Mouse (Mus musculus) liver, embryonic 15.5 days (tissue): ENCODE data around the gene Atf5. TPM values are rescaled to one million over a fixed set of nuclear protein-coding genes. Genes with fewer than 3 reads are reported as not detected.

Experiments
- ATAC-seq: fragments of 200-750 bp; cut with Nextera tagmentation; 2 replicates; pipeline ENCODE4 v1.8.0; 2017; ENCODE audit warnings: moderate number of reproducible peaks, mild to moderate bottlenecking, moderate library complexity; ENCODE audit not compliant: insufficient read depth
- H3K27ac ChIP-seq: fragments of 300-500 bp; sonication (generic); replicated peaks from 2 replicates; pipeline ENCODE4 v1.5.1; 2015; ENCODE audit warnings: mild to moderate bottlenecking, inconsistent platforms
- H3K27me3 ChIP-seq: fragments of 300-500 bp; sonication (generic); 2 replicates; pipeline ENCODE4 v1.6.1; 2015; ENCODE audit warnings: mild to moderate bottlenecking, inconsistent platforms
- H3K36me3 ChIP-seq: fragments of 300-500 bp; sonication (generic); replicated peaks from 2 replicates; pipeline ENCODE4 v1.6.1; 2015; ENCODE audit warnings: moderate library complexity, mild to moderate bottlenecking, inconsistent platforms
- H3K4me1 ChIP-seq: fragments of 300-500 bp; sonication (generic); replicated peaks from 2 replicates; pipeline ENCODE4 v1.6.1; 2015; ENCODE audit warnings: inconsistent platforms
- H3K4me2 ChIP-seq: fragments of 300-500 bp; sonication (generic); 2 replicates; pipeline ENCODE4 v1.6.1; 2015; ENCODE audit warnings: moderate library complexity, mild to moderate bottlenecking, inconsistent platforms
- H3K4me3 ChIP-seq: fragments of 300-500 bp; sonication (generic); replicated peaks from 2 replicates; pipeline ENCODE4 v1.5.1; 2015; ENCODE audit warnings: mild to moderate bottlenecking, inconsistent platforms
- H3K9ac ChIP-seq: fragments of 300-500 bp; sonication (generic); 2 replicates; pipeline ENCODE4 v1.6.1; 2015; ENCODE audit warnings: moderate library complexity, mild to moderate bottlenecking, inconsistent platforms
- H3K9me3 ChIP-seq: fragments of 300-500 bp; sonication (generic); replicated peaks from 2 replicates; pipeline ENCODE4 v1.6.1; 2016; ENCODE audit warnings: inconsistent platforms
- WGBS: fragments of 180-500 bp; shearing (Covaris S2); methylation state at CpG from one replicate; pipeline ENCODE4 v1.1.7; 2015; ENCODE audit warnings: mixed read lengths; ENCODE audit not compliant: insufficient replicate concordance; 5-methylcytosine and 5-hydroxymethylcytosine counted together
- polyA plus RNA-seq: library from polyadenylated mRNA; unstranded; fragments of >200 nt; fragmentation: Nextera tagmentation; extraction: Ambion mirVana; gene quantifications from 2 replicates; pipeline ENCODE4 v1.2.1, GENCODE M21; 2015

Atf5 gene
- polyA plus RNA-seq, 1 experiment from 2014 or later: 7.5 TPM

DNA sequence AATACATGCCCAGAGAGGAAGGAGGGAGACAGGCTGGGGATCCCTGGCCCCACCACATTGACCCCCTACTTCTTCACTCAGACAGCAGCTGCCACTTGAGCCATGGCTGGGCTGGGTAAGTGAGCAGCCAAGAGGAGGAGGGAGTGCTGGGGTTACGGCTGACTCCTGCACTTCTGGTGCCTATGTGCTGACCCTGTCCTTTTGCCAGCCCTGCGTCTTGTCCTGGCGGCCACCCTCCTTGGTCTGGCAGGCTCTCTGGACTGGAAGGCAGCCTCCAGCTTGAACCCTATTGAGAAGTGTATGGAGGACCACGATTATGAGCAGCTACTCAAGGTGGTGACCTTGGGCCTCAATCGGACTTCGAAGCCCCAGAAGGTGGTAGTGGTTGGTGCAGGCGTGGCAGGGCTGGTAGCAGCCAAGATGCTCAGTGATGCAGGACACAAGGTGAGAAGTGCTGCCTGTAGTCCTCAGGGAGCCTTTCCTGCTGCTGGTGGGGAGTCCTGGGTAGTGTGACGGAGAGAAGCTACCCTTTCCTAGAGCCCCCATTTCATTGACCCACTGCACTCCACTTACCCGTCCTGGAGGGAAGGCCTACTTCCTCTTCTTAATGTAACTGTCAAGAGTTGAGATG, 20.1 kb upstream of the Atf5 start:
- peaks cover 29% of the 10 kb centered on the region for H3K4me1 ChIP-seq
- H3K27me3 ChIP-seq: peaks cover 27% of the 10 kb centered on the region
- no peak overlapping the region for H3K4me2 ChIP-seq
- no peaks in the 10 kb centered on the region for H3K9me3 ChIP-seq
- H3K4me3 ChIP-seq: no peak overlapping the region
- H3K9ac ChIP-seq: no peak overlapping the region
- ATAC-seq: no peak
- H3K27ac ChIP-seq: no peak overlapping the region
- H3K36me3 ChIP-seq: peaks cover 20% of the 10 kb centered on the region
- WGBS: 69% methylated on average over 9 of the region's 9 CpGs

DNA sequence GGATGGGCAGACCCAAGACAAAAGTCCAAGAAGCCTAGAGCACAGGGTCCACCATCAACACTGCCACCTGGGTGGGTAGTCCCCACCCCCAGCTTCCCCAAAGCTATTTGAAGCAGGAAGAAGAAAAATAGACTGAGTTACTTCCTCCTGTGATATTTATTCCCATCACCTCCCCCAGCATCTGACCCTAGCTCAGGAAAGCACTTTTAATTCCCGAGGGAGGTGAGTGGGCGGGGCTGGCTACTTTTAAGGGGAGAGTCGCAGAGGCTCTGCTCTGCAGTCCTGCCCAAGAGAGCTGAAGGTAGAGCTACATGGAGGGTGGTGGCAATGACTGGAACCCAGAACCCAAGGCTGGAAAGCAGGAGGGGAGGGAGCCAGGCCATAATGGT, 19.6 kb upstream of the Atf5 start:
- no peaks in the 10 kb centered on the region for H3K9me3 ChIP-seq
- peaks cover 27% of the 10 kb centered on the region for H3K27me3 ChIP-seq
- no peak overlapping the region for H3K4me3 ChIP-seq
- H3K9ac ChIP-seq: no peak overlapping the region
- ATAC-seq: no peak
- WGBS: 35% methylated on average over 3 of the region's 3 CpGs
- no peak overlapping the region for H3K27ac ChIP-seq
- no peak overlapping the region for H3K4me2 ChIP-seq
- peaks cover 29% of the 10 kb centered on the region for H3K4me1 ChIP-seq
- peaks cover 25% of the 10 kb centered on the region for H3K36me3 ChIP-seq

DNA sequence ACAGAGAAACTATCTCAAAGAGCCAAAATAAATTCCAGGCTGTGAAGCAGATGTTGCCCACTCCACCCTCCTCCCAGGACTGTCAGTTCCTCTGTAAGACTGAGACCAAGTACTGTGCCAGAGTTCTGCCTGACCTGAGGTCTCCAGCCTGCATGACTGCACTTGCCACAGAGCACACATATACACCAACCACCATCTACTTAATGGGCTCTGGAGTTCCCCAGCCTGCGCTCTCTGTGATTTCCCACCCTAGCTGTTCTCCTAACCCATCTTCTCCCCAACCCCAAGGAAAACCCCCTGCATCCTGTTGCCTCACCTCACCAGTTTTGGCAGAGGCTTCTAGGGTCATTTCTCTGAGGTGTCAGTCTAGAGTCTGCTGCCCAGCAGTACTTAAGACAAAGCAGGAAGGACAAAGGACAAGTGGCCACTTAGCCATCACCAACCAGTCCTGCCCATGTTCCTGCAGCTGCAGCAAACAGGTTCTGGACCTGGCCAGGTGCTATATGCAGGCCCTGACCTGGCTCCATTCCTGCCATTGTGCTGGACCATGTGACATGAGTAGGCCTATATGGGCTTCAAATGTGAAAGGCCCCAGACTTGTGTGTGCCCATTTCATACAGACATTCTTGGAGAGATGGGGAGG, 19.0 kb upstream of the Atf5 start:
- ATAC-seq: no peak
- Histone ChIP-seq H3K4me3 (no peak overlapping the region), H3K9me3 (no peaks in the 10 kb centered on the region), H3K4me1 (peaks cover 28% of the 10 kb centered on the region), H3K9ac (no peak overlapping the region), H3K27ac (no peak overlapping the region), H3K4me2 (no peak overlapping the region), H3K27me3 (peaks cover 22% of the 10 kb centered on the region), H3K36me3 (peaks cover 26% of the 10 kb centered on the region)
- 72% methylated on average over 1 of the region's 1 CpGs for WGBS

DNA sequence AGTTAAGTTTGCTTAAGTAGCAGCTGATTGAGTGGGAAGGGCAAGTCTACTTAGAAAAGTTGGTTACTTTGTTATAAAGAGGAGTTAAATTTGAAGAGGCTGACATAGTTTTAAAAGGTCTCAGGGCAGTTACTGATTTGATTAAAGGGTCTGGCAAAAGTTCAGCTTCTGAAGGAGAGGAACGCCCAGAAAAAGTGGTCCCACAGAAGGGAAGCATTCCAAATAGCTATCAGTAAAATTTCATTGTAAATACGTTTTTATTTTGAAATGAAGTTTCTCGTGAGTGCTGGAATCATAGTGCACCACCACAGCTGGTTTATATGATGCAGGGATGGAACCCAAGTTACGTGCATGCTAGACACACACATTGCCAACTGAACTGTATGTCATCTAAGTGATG, 16.3 kb upstream of the Atf5 start:
- 78% methylated on average over 4 of the region's 4 CpGs for WGBS
- peaks cover 51% of the 10 kb centered on the region for H3K36me3 ChIP-seq
- peaks cover 11% of the 10 kb centered on the region; the same call in 1 of the 2 replicates for H3K4me1 ChIP-seq
- ATAC-seq: no peak
- no peak overlapping the region for H3K4me2 ChIP-seq
- H3K9me3 ChIP-seq: no peaks in the 10 kb centered on the region
- H3K9ac ChIP-seq: no peak overlapping the region
- H3K27ac ChIP-seq: no peak overlapping the region
- no peak overlapping the region for H3K4me3 ChIP-seq
- no peaks in the 10 kb centered on the region for H3K27me3 ChIP-seq

DNA sequence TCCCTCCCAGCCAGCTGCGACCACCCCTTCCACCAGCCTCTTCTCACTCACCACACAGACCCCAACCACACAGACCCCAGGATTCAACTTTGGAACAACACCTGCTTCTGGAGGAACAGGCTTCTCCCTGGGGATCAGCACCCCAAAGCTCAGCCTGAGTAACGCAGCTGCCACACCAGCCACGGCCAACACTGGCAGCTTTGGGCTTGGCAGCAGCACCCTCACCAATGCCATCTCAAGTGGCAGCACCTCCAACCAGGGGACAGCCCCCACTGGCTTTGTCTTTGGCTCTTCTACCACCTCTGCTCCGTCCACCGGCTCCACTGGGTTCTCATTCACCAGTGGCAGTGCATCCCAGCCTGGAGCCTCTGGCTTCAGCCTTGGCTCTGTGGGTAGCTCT, 12.2 kb upstream of the Atf5 start:
- Histone ChIP-seq H3K4me3 (no peak overlapping the region), H3K4me1 (peaks cover 30% of the 10 kb centered on the region), H3K9me3 (no peaks in the 10 kb centered on the region), H3K27me3 (no peaks in the 10 kb centered on the region), H3K36me3 (peaks cover 77% of the 10 kb centered on the region), H3K9ac (no peak overlapping the region), H3K27ac (no peak overlapping the region), H3K4me2 (no peak overlapping the region)
- WGBS: 87% methylated on average over 5 of the region's 5 CpGs
- no peak for ATAC-seq

DNA sequence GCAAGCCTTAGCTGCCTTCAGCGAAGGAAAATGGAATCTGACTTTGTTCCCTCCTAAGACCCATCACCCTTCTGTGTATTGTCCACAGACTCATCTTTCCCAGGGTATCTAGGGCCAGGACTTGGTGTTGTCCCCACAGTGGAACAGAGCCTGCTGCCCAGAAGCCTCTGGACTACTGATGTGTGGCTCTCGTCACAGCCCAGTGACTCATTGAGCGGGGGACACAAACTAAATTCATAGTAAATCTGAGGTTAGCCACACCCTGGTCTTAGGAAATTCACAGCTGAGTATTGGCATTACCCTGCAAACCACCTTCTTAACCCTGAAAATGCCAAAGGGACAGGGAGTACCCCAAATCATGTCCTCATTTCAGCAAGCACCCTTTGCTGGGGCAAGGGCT, 10.3 kb upstream of the Atf5 start:
- no peaks in the 10 kb centered on the region for H3K27me3 ChIP-seq
- no peak overlapping the region for H3K4me2 ChIP-seq
- no peaks in the 10 kb centered on the region for H3K9me3 ChIP-seq
- 72% methylated on average over 3 of the region's 3 CpGs for WGBS
- peaks cover 76% of the 10 kb centered on the region for H3K36me3 ChIP-seq
- H3K9ac ChIP-seq: no peak overlapping the region
- peaks cover 47% of the 10 kb centered on the region for H3K4me1 ChIP-seq
- no peak for ATAC-seq
- no peak overlapping the region for H3K27ac ChIP-seq
- no peak overlapping the region for H3K4me3 ChIP-seq

DNA sequence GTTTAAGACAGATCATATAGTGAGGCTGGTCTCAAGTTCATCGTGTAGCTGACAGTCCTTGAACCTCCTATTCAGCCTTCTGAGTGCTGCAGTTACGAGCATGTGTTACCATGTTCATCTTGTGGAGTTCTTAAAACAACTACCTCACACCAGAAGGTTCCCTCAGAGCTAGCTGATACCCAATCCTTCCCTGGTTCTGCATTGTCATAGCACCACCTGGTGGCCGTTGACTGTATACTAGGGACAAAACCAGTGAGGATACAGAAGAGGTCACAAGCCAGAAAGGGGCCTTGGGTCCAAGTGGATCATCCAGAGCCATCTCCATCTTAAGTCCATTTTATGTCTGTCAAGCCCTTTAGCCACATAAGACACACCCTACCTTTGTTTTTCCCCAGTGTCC, 8.4 kb upstream of the Atf5 start:
- no peak for ATAC-seq
- Histone ChIP-seq H3K9me3 (no peaks in the 10 kb centered on the region), H3K27me3 (no peaks in the 10 kb centered on the region), H3K4me2 (no peak overlapping the region), H3K36me3 (peaks cover 57% of the 10 kb centered on the region), H3K4me3 (no peak overlapping the region), H3K9ac (no peak overlapping the region), H3K27ac (no peak overlapping the region), H3K4me1 (peaks cover 66% of the 10 kb centered on the region)
- 21% methylated on average over 3 of the region's 3 CpGs for WGBS

DNA sequence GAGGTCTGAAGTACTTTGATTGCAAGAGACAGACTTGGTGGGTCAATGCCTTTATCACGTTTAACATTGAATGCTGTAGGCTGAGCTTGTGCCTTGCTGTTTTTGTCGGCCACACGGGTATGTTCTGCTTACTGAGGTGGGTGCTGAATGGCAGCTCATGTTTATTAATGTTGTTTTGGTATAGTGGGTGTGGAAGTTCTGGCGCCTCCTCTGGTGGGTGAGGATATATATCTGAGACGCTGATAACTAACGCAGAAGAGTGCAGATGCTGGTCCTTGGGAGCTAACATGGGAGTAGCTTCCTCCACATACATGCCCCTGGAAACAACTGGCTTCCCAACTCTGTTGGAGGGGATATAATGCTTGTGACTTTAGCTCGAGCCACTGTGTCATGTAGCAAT, 7.0 kb upstream of the Atf5 start:
- Histone ChIP-seq H3K36me3 (peaks cover 50% of the 10 kb centered on the region), H3K27me3 (no peaks in the 10 kb centered on the region), H3K27ac (no peak overlapping the region), H3K4me1 (peaks cover 81% of the 10 kb centered on the region), H3K9ac (no peak overlapping the region), H3K4me3 (no peak overlapping the region), H3K4me2 (no peak overlapping the region), H3K9me3 (no peaks in the 10 kb centered on the region)
- no peak for ATAC-seq
- WGBS: 29% methylated on average over 7 of the region's 7 CpGs

DNA sequence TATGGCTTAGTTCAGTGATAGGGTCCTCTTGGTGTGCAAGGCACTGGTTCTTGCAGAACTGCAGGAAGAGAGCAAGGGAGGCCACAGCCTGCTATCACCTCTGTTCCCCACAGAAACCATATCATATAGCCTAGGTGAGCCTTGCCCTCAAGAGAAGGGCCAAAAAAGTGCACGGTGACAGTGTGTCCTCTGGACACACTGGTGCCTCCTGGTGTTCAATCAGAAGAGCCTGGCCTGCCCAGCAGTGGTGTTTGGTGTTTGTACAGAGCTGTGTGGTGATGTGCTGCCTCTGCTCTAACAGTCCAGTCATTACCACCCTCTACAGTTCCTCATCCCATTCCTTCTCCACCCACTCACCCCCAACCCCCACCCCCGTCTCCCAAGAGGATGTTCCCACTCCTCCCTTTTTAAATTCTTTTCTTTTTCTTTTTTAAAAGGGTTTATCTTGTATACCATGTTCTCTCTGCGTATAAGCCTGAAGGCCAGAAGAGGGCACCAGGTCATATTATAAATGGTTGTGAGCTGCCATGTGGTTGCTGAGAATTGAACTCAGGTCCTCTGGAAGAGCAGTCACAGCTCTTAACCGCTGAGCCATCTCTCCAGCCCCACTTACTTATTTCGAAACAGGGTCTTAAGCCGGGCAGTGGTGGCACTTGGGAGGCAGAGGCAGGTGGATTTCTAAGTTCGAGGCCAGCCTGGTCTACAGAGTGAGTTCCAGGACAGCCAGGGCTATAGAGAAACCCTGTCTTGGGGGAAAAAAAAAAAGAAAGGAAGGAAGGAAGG, 5.4 kb upstream of the Atf5 start:
- ATAC-seq: no peak
- WGBS: 66% methylated on average over 7 of the region's 7 CpGs

DNA sequence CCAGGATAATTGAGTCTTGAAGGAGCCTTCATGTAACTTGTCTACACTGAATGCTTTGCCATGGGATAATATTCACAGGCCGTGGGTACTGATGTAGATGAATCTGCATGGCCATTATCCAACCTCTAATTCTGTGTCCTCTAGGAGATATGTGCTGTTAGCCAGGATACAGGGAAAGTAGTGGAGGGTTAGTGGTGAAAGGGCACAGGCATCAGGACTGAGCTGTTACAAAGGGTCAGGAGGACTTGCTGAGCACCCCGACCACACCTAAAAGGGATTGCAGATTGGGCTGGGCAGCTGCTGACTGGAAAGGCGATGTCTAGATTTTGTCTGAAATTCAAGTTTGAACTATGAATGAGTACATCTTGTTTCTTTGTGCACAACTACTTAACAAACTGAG, 4.1 kb upstream of the Atf5 start:
- Histone ChIP-seq H3K4me2 (peak overlapping the region; percentile 92), H3K4me1 (peaks cover 83% of the 10 kb centered on the region), H3K36me3 (peaks cover 22% of the 10 kb centered on the region; the same call in 1 of the 2 replicates), H3K4me3 (no peak overlapping the region), H3K9ac (no peak overlapping the region), H3K27ac (peak overlapping the region; percentile 78), H3K27me3 (no peaks in the 10 kb centered on the region), H3K9me3 (no peaks in the 10 kb centered on the region)
- WGBS: 61% methylated on average over 3 of the region's 3 CpGs
- no peak for ATAC-seq

More for the DNA sequence above, 5.4 kb upstream of the Atf5 start:
- H3K36me3 ChIP-seq: peaks cover 36% of the 10 kb centered on the region
- H3K4me1 ChIP-seq: peaks cover 93% of the 10 kb centered on the region
- H3K9me3 ChIP-seq: no peaks in the 10 kb centered on the region
- H3K27me3 ChIP-seq: no peaks in the 10 kb centered on the region
- H3K9ac ChIP-seq: no peak overlapping the region
- no peak overlapping the region for H3K27ac ChIP-seq
- H3K4me3 ChIP-seq: no peak overlapping the region
- no peak overlapping the region for H3K4me2 ChIP-seq

DNA sequence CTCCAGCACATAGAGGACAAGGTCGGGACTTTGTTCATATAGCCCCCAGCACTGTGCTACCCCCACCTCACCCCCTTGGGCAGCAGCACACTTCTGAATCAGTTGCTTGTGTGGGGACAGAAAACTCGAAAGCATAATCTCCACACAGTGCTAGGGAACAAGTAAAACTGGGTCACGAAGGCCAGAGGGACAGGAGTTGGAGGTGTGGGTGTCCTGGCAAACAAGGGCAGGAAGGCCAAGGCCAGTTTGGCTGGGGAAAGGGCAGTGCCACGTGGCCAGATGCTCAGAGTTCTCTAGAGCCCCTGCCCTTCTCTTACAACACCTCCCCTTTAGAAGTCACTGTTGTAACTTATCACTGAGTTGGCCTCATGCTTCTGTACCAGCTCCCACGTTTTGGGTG, 3.4 kb upstream of the Atf5 start:
- no peaks in the 10 kb centered on the region for H3K27me3 ChIP-seq
- WGBS: 33% methylated on average over 5 of the region's 5 CpGs
- H3K9me3 ChIP-seq: no peaks in the 10 kb centered on the region
- peak overlapping the region; percentile 92 for H3K4me2 ChIP-seq
- peak overlapping the region; percentile 37; the same call in 1 of the 2 replicates for H3K9ac ChIP-seq
- peaks cover 83% of the 10 kb centered on the region for H3K4me1 ChIP-seq
- peaks cover 20% of the 10 kb centered on the region; the same call in 1 of the 2 replicates for H3K36me3 ChIP-seq
- H3K4me3 ChIP-seq: peak overlapping the region; percentile 90
- H3K27ac ChIP-seq: peak overlapping the region; percentile 78
- ATAC-seq: no peak
